Mouse (Mus musculus) neural tube, embryonic 15.5 days (tissue): Measurements from ENCODE around the gene Akirin1. TPM values are rescaled to one million over a fixed set of nuclear protein-coding genes. Genes with fewer than 3 reads are reported as not detected.

ENCODE experiments used
- ATAC-seq: fragments of 200-750 bp; cut with Nextera tagmentation; 2 replicates; pipeline ENCODE4 v1.8.0; 2017; ENCODE audit warnings: mild to moderate bottlenecking, moderate TSS enrichment, moderate library complexity; ENCODE audit not compliant: low FRiP score
- H3K27ac ChIP-seq: fragments of 300-500 bp; sonication (generic); replicated peaks from 2 replicates; pipeline ENCODE4 v1.5.1; 2015; ENCODE audit warnings: mild to moderate bottlenecking, inconsistent platforms
- H3K27me3 ChIP-seq: fragments of 300-500 bp; sonication (generic); replicated peaks from 2 replicates; pipeline ENCODE4 v1.6.1; 2015; ENCODE audit warnings: inconsistent platforms
- H3K36me3 ChIP-seq: fragments of 300-500 bp; sonication (generic); 2 replicates; pipeline ENCODE4 v1.6.1; 2015; ENCODE audit warnings: inconsistent platforms
- H3K4me1 ChIP-seq: fragments of 300-500 bp; sonication (generic); 2 replicates; pipeline ENCODE4 v1.6.1; 2015; ENCODE audit warnings: inconsistent platforms
- H3K4me2 ChIP-seq: fragments of 300-500 bp; sonication (generic); 2 replicates; pipeline ENCODE4 v1.6.1; 2015; ENCODE audit warnings: inconsistent platforms, mild to moderate bottlenecking, moderate library complexity
- H3K4me3 ChIP-seq: fragments of 300-500 bp; sonication (generic); replicated peaks from 2 replicates; pipeline ENCODE4 v1.5.1; 2015; ENCODE audit warnings: mild to moderate bottlenecking, inconsistent platforms
- H3K9ac ChIP-seq: fragments of 300-500 bp; sonication (generic); replicated peaks from 2 replicates; pipeline ENCODE4 v1.6.1; 2015; ENCODE audit warnings: mild to moderate bottlenecking, inconsistent platforms
- H3K9me3 ChIP-seq: fragments of 300-500 bp; sonication (generic); replicated peaks from 2 replicates; pipeline ENCODE4 v1.6.1; 2016; ENCODE audit warnings: inconsistent platforms
- WGBS: fragments of 180-500 bp; shearing (Covaris S2); methylation state at CpG from one replicate; pipeline ENCODE4 v1.1.7; 2015; ENCODE audit warnings: mixed read lengths; 5-methylcytosine and 5-hydroxymethylcytosine counted together
- polyA plus RNA-seq: library from polyadenylated mRNA; unstranded; fragments of >200 nt; fragmentation: Nextera tagmentation; extraction: Ambion mirVana; gene quantifications from 2 replicates; pipeline ENCODE4 v1.2.1, GENCODE M21; 2015

Gene Akirin1
- polyA plus RNA-seq, 1 experiment from 2014 or later, result 79.9 TPM

- Histone ChIP-seq H3K9ac (peak within 1 kb of the TSS; percentile 92), H3K4me1 (peaks cover 18% of the 10 kb centered on the region), H3K27me3 (no peaks in the 10 kb centered on the region), H3K27ac (peak within 1 kb of the TSS; percentile 83), H3K9me3 (no peaks in the 10 kb centered on the region), H3K4me3 (peak within 1 kb of the TSS; percentile 86), H3K36me3 (peaks cover 23% of the 10 kb centered on the region), H3K4me2 (peak within 1 kb of the TSS; percentile 74)
- under 1% methylated on average over 40 of the region's 40 CpGs for WGBS
- ATAC-seq, result peak; percentile 95
These were observed 32.3 kb downstream of the Akirin1 start, which contains the start of gene Ndufs5 for GRCm38 (mm10) chr4:123717574-123718433. Gene Ndufs5 (minus strand): TSS chr4:123718202.

- no peak overlapping the region for H3K4me3 ChIP-seq
- H3K4me1 ChIP-seq, result peaks cover 8% of the 10 kb centered on the region
- H3K27me3 ChIP-seq, result no peaks in the 10 kb centered on the region
- 96% methylated on average over 3 of the region's 3 CpGs for WGBS
- ATAC-seq, result no peak
- H3K36me3 ChIP-seq, result peaks cover 31% of the 10 kb centered on the region
- H3K9me3 ChIP-seq, result no peaks in the 10 kb centered on the region
- H3K9ac ChIP-seq, result no peak overlapping the region
- H3K27ac ChIP-seq, result no peak overlapping the region
- H3K4me2 ChIP-seq, result no peak overlapping the region
These were observed 37.7 kb downstream of the Akirin1 start for GRCm38 (mm10) chr4:123712431-123712830.

- H3K27ac ChIP-seq, result no peak overlapping the region
- H3K27me3 ChIP-seq, result no peaks in the 10 kb centered on the region
- no peak overlapping the region for H3K4me2 ChIP-seq
- no peak overlapping the region for H3K9ac ChIP-seq
- 96% methylated on average over 5 of the region's 5 CpGs for WGBS
- no peaks in the 10 kb centered on the region for H3K9me3 ChIP-seq
- H3K4me3 ChIP-seq, result no peak overlapping the region
- peaks cover 7% of the 10 kb centered on the region for H3K36me3 ChIP-seq
- no peak for ATAC-seq
- H3K4me1 ChIP-seq, result no peaks in the 10 kb centered on the region
These were observed 42.8 kb downstream of the Akirin1 start for GRCm38 (mm10) chr4:123707340-123707739.

GRCm38 (mm10) chr4:123705340-123705739 is 44.8 kb downstream of the Akirin1 start:
- H3K4me1 ChIP-seq, result no peaks in the 10 kb centered on the region
- no peak overlapping the region for H3K9ac ChIP-seq
- 95% methylated on average over 2 of the region's 2 CpGs for WGBS
- H3K9me3 ChIP-seq, result no peaks in the 10 kb centered on the region
- no peak overlapping the region for H3K4me2 ChIP-seq
- H3K27me3 ChIP-seq, result no peaks in the 10 kb centered on the region
- no peaks in the 10 kb centered on the region for H3K36me3 ChIP-seq
- ATAC-seq, result no peak
- no peak overlapping the region for H3K27ac ChIP-seq
- no peak overlapping the region for H3K4me3 ChIP-seq

GRCm38 (mm10) chr4:123693384-123693783 is 56.8 kb downstream of the Akirin1 start:
- Histone ChIP-seq H3K4me1 (no peaks in the 10 kb centered on the region), H3K27me3 (no peaks in the 10 kb centered on the region), H3K4me3 (no peak overlapping the region), H3K36me3 (no peaks in the 10 kb centered on the region), H3K9ac (no peak overlapping the region), H3K9me3 (no peaks in the 10 kb centered on the region), H3K27ac (no peak overlapping the region), H3K4me2 (no peak overlapping the region)
- WGBS, result 55% methylated on average over 12 of the region's 12 CpGs
- ATAC-seq, result peak; percentile 31; the same call in 1 of the 2 replicates

- H3K27ac ChIP-seq, result no peak overlapping the region
- no peaks in the 10 kb centered on the region for H3K36me3 ChIP-seq
- H3K9ac ChIP-seq, result no peak overlapping the region
- no peak overlapping the region for H3K4me2 ChIP-seq
- no peaks in the 10 kb centered on the region for H3K27me3 ChIP-seq
- ATAC-seq, result no peak
- H3K4me3 ChIP-seq, result no peak overlapping the region
- WGBS, result 80% methylated on average over 3 of the region's 3 CpGs
- peaks cover 4% of the 10 kb centered on the region; the same call in 1 of the 2 replicates for H3K4me1 ChIP-seq
- no peaks in the 10 kb centered on the region for H3K9me3 ChIP-seq
These were observed 58.1 kb downstream of the Akirin1 start for GRCm38 (mm10) chr4:123692071-123692470.

GRCm38 (mm10) chr4:123690311-123690710 is 59.8 kb downstream of the Akirin1 start:
- Histone ChIP-seq H3K9ac (no peak overlapping the region), H3K9me3 (no peaks in the 10 kb centered on the region), H3K4me2 (no peak overlapping the region), H3K4me3 (no peak overlapping the region), H3K4me1 (peaks cover 15% of the 10 kb centered on the region), H3K27me3 (no peaks in the 10 kb centered on the region), H3K27ac (no peak overlapping the region), H3K36me3 (no peaks in the 10 kb centered on the region)
- no peak for ATAC-seq
- 85% methylated on average over 10 of the region's 10 CpGs for WGBS

GRCm38 (mm10) chr4:123687025-123687781 is 62.9 kb downstream of the Akirin1 start:
- peak overlapping the region; percentile 74 for H3K4me2 ChIP-seq
- peaks cover 13% of the 10 kb centered on the region for H3K36me3 ChIP-seq
- no peaks in the 10 kb centered on the region for H3K27me3 ChIP-seq
- no peaks in the 10 kb centered on the region for H3K9me3 ChIP-seq
- ATAC-seq, result peak; percentile 72
- WGBS, result 1% methylated on average over 46 of the region's 89 CpGs
- H3K4me3 ChIP-seq, result peak overlapping the region; percentile 76
- H3K9ac ChIP-seq, result peak overlapping the region; percentile 85
- peaks cover 37% of the 10 kb centered on the region for H3K4me1 ChIP-seq
- H3K27ac ChIP-seq, result peak overlapping the region; percentile 90

GRCm38 (mm10) chr4:123686368-123687024 is 63.6 kb downstream of the Akirin1 start:
- Histone ChIP-seq H3K4me1 (peaks cover 42% of the 10 kb centered on the region), H3K36me3 (peaks cover 17% of the 10 kb centered on the region), H3K4me2 (peak overlapping the region; percentile 74), H3K9me3 (no peaks in the 10 kb centered on the region), H3K4me3 (peak overlapping the region; percentile 76), H3K9ac (peak overlapping the region; percentile 85), H3K27ac (peak overlapping the region; percentile 90), H3K27me3 (no peaks in the 10 kb centered on the region)
- peak; percentile 52 for ATAC-seq
- under 1% methylated on average over 46 of the region's 56 CpGs for WGBS

- 15% methylated on average over 8 of the region's 8 CpGs for WGBS
- peak overlapping the region; percentile 85 for H3K9ac ChIP-seq
- H3K36me3 ChIP-seq, result peaks cover 18% of the 10 kb centered on the region
- peak overlapping the region; percentile 90 for H3K27ac ChIP-seq
- peak; percentile 15; the same call in 1 of the 2 replicates for ATAC-seq
- H3K4me3 ChIP-seq, result peak overlapping the region; percentile 76
- H3K4me2 ChIP-seq, result peak overlapping the region; percentile 74
- H3K4me1 ChIP-seq, result peaks cover 48% of the 10 kb centered on the region
- H3K9me3 ChIP-seq, result no peaks in the 10 kb centered on the region
- no peaks in the 10 kb centered on the region for H3K27me3 ChIP-seq
These were observed 64.5 kb downstream of the Akirin1 start for GRCm38 (mm10) chr4:123685506-123686242.

GRCm38 (mm10) chr4:123685046-123685445 is 65.1 kb downstream of the Akirin1 start:
- Histone ChIP-seq H3K9me3 (no peaks in the 10 kb centered on the region), H3K27me3 (no peaks in the 10 kb centered on the region), H3K4me2 (peak overlapping the region; percentile 74), H3K9ac (peak overlapping the region; percentile 85; the same call in 1 of the 2 replicates), H3K27ac (peak overlapping the region; percentile 90; the same call in 1 of the 2 replicates), H3K4me3 (peak overlapping the region; percentile 76), H3K4me1 (peaks cover 48% of the 10 kb centered on the region), H3K36me3 (peaks cover 25% of the 10 kb centered on the region)
- 68% methylated on average over 7 of the region's 7 CpGs for WGBS
- no peak for ATAC-seq
